In genomic region chr19:5940173-5940572, GRCm38 (mm10) we compare ENCODE assay signal across 9 mouse cellular contexts. TPM values are rescaled to one million over a fixed set of nuclear protein-coding genes. Genes with fewer than 3 reads are reported as not detected.
DNase-seq lines count a peak whose midpoint lies in the region; ATAC-seq and TF ChIP-seq lines count a peak whose summit lies in the region.
"Had no signal": no experiment of that assay in that cellular context is flagged by ENCODE, and none has a peak within 500 bp of the region (broad histone marks: within the 10 kb centered on the region; RNA-seq: fewer than 3 reads in every experiment).

No protein-coding gene starts in this region.

- peaks cover 15% of the 10 kb centered on the region for H3K4me1 ChIP-seq in limb, embryonic 13.5 days
- peaks cover 25% of the 10 kb centered on the region for H3K4me1 ChIP-seq in limb, embryonic 10.5 days
- peaks cover 57% of the 10 kb centered on the region for H3K4me1 ChIP-seq in kidney, embryonic 15.5 days

- no peak for TF ChIP-seq CTCF in brain, embryonic 14.5 days (IDR thresholded peaks at IDR 0.05; ENCODE audit: borderline replicate concordance, extremely low read depth, insufficient read depth, insufficient read length)

- no peaks in the 10 kb centered on the region for H3K9me3 ChIP-seq in limb, embryonic 13.5 days
- H3K9me3 ChIP-seq in limb, embryonic 10.5 days (replicated peaks): no peaks in the 10 kb centered on the region
- no peaks in the 10 kb centered on the region for H3K9me3 ChIP-seq in kidney, embryonic 15.5 days (replicated peaks)

- H3K27me3 ChIP-seq in limb, embryonic 13.5 days: no peaks in the 10 kb centered on the region
- H3K27me3 ChIP-seq in limb, embryonic 10.5 days (ENCODE audit: low read depth, poor library complexity, severe bottlenecking): no peaks in the 10 kb centered on the region
- H3K27me3 ChIP-seq in kidney, embryonic 15.5 days: no peaks in the 10 kb centered on the region

- ATAC-seq in limb, embryonic 13.5 days (ENCODE audit: low FRiP score, low read depth): no peak
- ATAC-seq in kidney, embryonic 15.5 days (replicated peaks; ENCODE audit: low FRiP score): no peak
- ATAC-seq in activated CD4-positive, CD25-positive, alpha-beta regulatory T cell, adult 4 months: no peak

- H3K9ac ChIP-seq in limb, embryonic 13.5 days: no peak overlapping the region
- no peak overlapping the region for H3K9ac ChIP-seq in kidney, embryonic 15.5 days

- TF ChIP-seq POLR2A in brain, embryonic 14.5 days (IDR thresholded peaks at IDR 0.05; ENCODE audit: borderline replicate concordance, extremely low read depth, insufficient read depth, insufficient read length, poor library complexity, severe bottlenecking): no peak

- no peak overlapping the region for H3K4me2 ChIP-seq in limb, embryonic 13.5 days (replicated peaks)
- H3K4me2 ChIP-seq in kidney, embryonic 15.5 days: no peak overlapping the region

- peak overlapping the region; percentile 63 for H3K27ac ChIP-seq in limb, embryonic 13.5 days
- H3K27ac ChIP-seq in limb, embryonic 10.5 days: no peak overlapping the region
- H3K27ac ChIP-seq in kidney, embryonic 15.5 days: peak overlapping the region; percentile 72

- H3K36me3 ChIP-seq in limb, embryonic 13.5 days: peaks cover 59% of the 10 kb centered on the region
- H3K36me3 ChIP-seq in limb, embryonic 10.5 days: peaks cover 63% of the 10 kb centered on the region
- peaks cover 43% of the 10 kb centered on the region for H3K36me3 ChIP-seq in kidney, embryonic 15.5 days

- intact Hi-C loops in gastrocnemius, postnatal 14 days (cut with DNase I; ENCODE audit: low total_unique reads): no loop called here

- H3K4me3 ChIP-seq in limb, embryonic 13.5 days: no peak overlapping the region
- H3K4me3 ChIP-seq in limb, embryonic 10.5 days: no peak overlapping the region
- no peak overlapping the region for H3K4me3 ChIP-seq in kidney, embryonic 15.5 days (replicated peaks)

- no peak for DNase-seq in limb, embryonic 10.5 days (ENCODE audit: low spot score)
- peak; percentile 77 for DNase-seq in brain, embryonic 14.5 days (ENCODE audit: low read depth)
- peak; percentile 90 for DNase-seq in gastrocnemius, postnatal 14 days
- DNase-seq in skeletal muscle tissue, adult 2 months (ENCODE audit: low read depth, low spot score): peak; percentile 97
- no peak for DNase-seq in thymus, postnatal 14 days

- 49% methylated on average over 4 of the region's 4 CpGs for WGBS in limb, embryonic 13.5 days
- 86% methylated on average over 4 of the region's 4 CpGs for WGBS in limb, embryonic 10.5 days
- 24% methylated on average over 4 of the region's 4 CpGs for WGBS in kidney, embryonic 15.5 days

RNA-seq across cellular contexts. Expression of gene Cdc42ep2, which starts 15.6 kb away (rescaled TPM):
- 4.7 and 5.3 TPM in 2 replicates for polyA plus RNA-seq in limb, embryonic 13.5 days (2015; fragmentation: Nextera tagmentation; extraction: Ambion mirVana)
- 1.3 and 1.7 TPM in 2 replicates for polyA plus RNA-seq in limb, embryonic 10.5 days (2016; fragmentation: Nextera tagmentation; extraction: Ambion mirVana)
- polyA plus RNA-seq in brain, embryonic 14.5 days (2012; rRNA removed): 11.7 and 13.7 TPM in 2 replicates
- 10 to 100 TPM; 14.4 to 18.3 TPM for total RNA-seq in gastrocnemius, postnatal 14 days (2021)
- polyA plus RNA-seq in kidney, embryonic 15.5 days (2015; fragmentation: Nextera tagmentation; extraction: Ambion mirVana): 13.4 and 15.5 TPM in 2 replicates
- under 1 TPM in 1 of 2 experiments, not detected in 1; 0.25 TPM for polyA plus RNA-seq in activated CD4-positive, CD25-positive, alpha-beta regulatory T cell, adult 4 months (2017; shearing (Covaris generic))

RNA-seq across cellular contexts. Expression of gene Pola2, which starts 23.8 kb away (rescaled TPM):
- 70.9 and 75.7 TPM in 2 replicates for polyA plus RNA-seq in limb, embryonic 13.5 days (2015; fragmentation: Nextera tagmentation; extraction: Ambion mirVana)
- 125 and 130 TPM in 2 replicates for polyA plus RNA-seq in limb, embryonic 10.5 days (2016; fragmentation: Nextera tagmentation; extraction: Ambion mirVana)
- polyA plus RNA-seq in brain, embryonic 14.5 days (2012; rRNA removed): 33.8 and 56.9 TPM in 2 replicates
- total RNA-seq in gastrocnemius, postnatal 14 days (2021): 10 to 100 TPM; 10.9 to 13.2 TPM
- 75.3 and 83.2 TPM in 2 replicates for polyA plus RNA-seq in kidney, embryonic 15.5 days (2015; fragmentation: Nextera tagmentation; extraction: Ambion mirVana)
- 10 to 100 TPM; 16.5 to 17.5 TPM for polyA plus RNA-seq in activated CD4-positive, CD25-positive, alpha-beta regulatory T cell, adult 4 months (2017; shearing (Covaris generic))

RNA-seq across cellular contexts. Expression of gene Dpf2, which starts 27.4 kb away (rescaled TPM):
- 174 and 185 TPM in 2 replicates for polyA plus RNA-seq in limb, embryonic 13.5 days (2015; fragmentation: Nextera tagmentation; extraction: Ambion mirVana)
- 223 and 240 TPM in 2 replicates for polyA plus RNA-seq in limb, embryonic 10.5 days (2016; fragmentation: Nextera tagmentation; extraction: Ambion mirVana)
- 180 and 231 TPM in 2 replicates for polyA plus RNA-seq in brain, embryonic 14.5 days (2012; rRNA removed)
- 10 to 100 TPM; 71.9 to 78.2 TPM for total RNA-seq in gastrocnemius, postnatal 14 days (2021)
- 166 and 178 TPM in 2 replicates for polyA plus RNA-seq in kidney, embryonic 15.5 days (2015; fragmentation: Nextera tagmentation; extraction: Ambion mirVana)
- polyA plus RNA-seq in activated CD4-positive, CD25-positive, alpha-beta regulatory T cell, adult 4 months (2017; shearing (Covaris generic)): 100 to 1,000 TPM; 123 to 178 TPM

RNA-seq across cellular contexts. Expression of gene Slc22a20, which starts 45.8 kb away (rescaled TPM):
- not detected in 2 replicates for polyA plus RNA-seq in limb, embryonic 13.5 days (2015; fragmentation: Nextera tagmentation; extraction: Ambion mirVana)
- not detected in 2 replicates for polyA plus RNA-seq in limb, embryonic 10.5 days (2016; fragmentation: Nextera tagmentation; extraction: Ambion mirVana)
- not detected in 2 replicates for polyA plus RNA-seq in brain, embryonic 14.5 days (2012; rRNA removed)
- not detected for total RNA-seq in gastrocnemius, postnatal 14 days (2021)
- not detected in 2 replicates for polyA plus RNA-seq in kidney, embryonic 15.5 days (2015; fragmentation: Nextera tagmentation; extraction: Ambion mirVana)
- not detected for polyA plus RNA-seq in activated CD4-positive, CD25-positive, alpha-beta regulatory T cell, adult 4 months (2017; shearing (Covaris generic))
- total RNA-seq: layer of hippocampus, adult 18-20 months had no signal

RNA-seq across cellular contexts. Expression of gene Tigd3, which starts 46.2 kb away (rescaled TPM):
- 4.7 and 5.5 TPM in 2 replicates for polyA plus RNA-seq in limb, embryonic 13.5 days (2015; fragmentation: Nextera tagmentation; extraction: Ambion mirVana)
- 5.2 and 5.9 TPM in 2 replicates for polyA plus RNA-seq in limb, embryonic 10.5 days (2016; fragmentation: Nextera tagmentation; extraction: Ambion mirVana)
- polyA plus RNA-seq in brain, embryonic 14.5 days (2012; rRNA removed): 15.2 and 15.5 TPM in 2 replicates
- under 1 TPM; 0.42 to 0.66 TPM for total RNA-seq in gastrocnemius, postnatal 14 days (2021)
- 4.2 and 4.7 TPM in 2 replicates for polyA plus RNA-seq in kidney, embryonic 15.5 days (2015; fragmentation: Nextera tagmentation; extraction: Ambion mirVana)
- polyA plus RNA-seq in activated CD4-positive, CD25-positive, alpha-beta regulatory T cell, adult 4 months (2017; shearing (Covaris generic)): under 1 TPM; 0.29 to 0.58 TPM

Comparison
In these comparisons a context has a peak if more than half of its experiments do, and no peak if none do; other contexts are left out.
1. DNase-seq: peak in brain, embryonic 14.5 days (single experiment), gastrocnemius, postnatal 14 days (single experiment) and skeletal muscle tissue, adult 2 months (single experiment); none in limb, embryonic 10.5 days (single experiment) and thymus, postnatal 14 days (single experiment).